Mouse (Mus musculus) CH12.LX (cell line): ENCODE results near the gene Zc3h10. TPM values are rescaled to one million over a fixed set of nuclear protein-coding genes. Genes with fewer than 3 reads are reported as not detected.

ENCODE experiments used
- DNase-seq: peaks from one replicate; pipeline ENCODE4 v3.0.0-alpha.2; 2013; ENCODE audit errors: extremely low read depth
- H3K27ac ChIP-seq: 2 replicates; pipeline ENCODE4 v1.5.1; 2012; ENCODE audit warnings: low read depth, mild to moderate bottlenecking, control low read depth, moderate library complexity; ENCODE audit not compliant: insufficient read depth
- H3K27me3 ChIP-seq: replicated peaks from 2 replicates; pipeline ENCODE3; 2012; ENCODE audit warnings: inconsistent platforms
- H3K36me3 ChIP-seq, 2 experiments: replicated peaks in 1 of 2; 2 replicates each; pipeline versions ENCODE3 to v1.6.1; 2012; ENCODE audit warnings: inconsistent platforms in 1 of 2, low read length in 1 of 2, mild to moderate bottlenecking in 1 of 2, mixed read lengths in 1 of 2, moderate library complexity in 1 of 2; ENCODE audit not compliant: control insufficient read depth in 1 of 2, insufficient read depth in 1 of 2
- H3K4me1 ChIP-seq, 2 experiments: 2 replicates each; pipeline ENCODE4 v1.6.1; 2012; ENCODE audit warnings: inconsistent platforms in 1 of 2, moderate library complexity in 1 of 2; ENCODE audit not compliant: insufficient read depth in 2 of 2, control insufficient read depth in 1 of 2
- H3K4me2 ChIP-seq: 2 replicates; pipeline ENCODE4 v1.6.1; 2012; ENCODE audit warnings: low read depth, mild to moderate bottlenecking, control low read depth; ENCODE audit not compliant: poor library complexity, insufficient read depth, severe bottlenecking
- H3K4me3 ChIP-seq, 3 experiments: fragments of 150-350 bp in 1 of 3; sonication (generic) in 1 of 3; replicated peaks in 1 of 3; 2 replicates each; pipeline versions ENCODE3 to v1.5.1; 2011 to 2012; ENCODE audit warnings: low read depth in 2 of 3, low read length in 2 of 3, mild to moderate bottlenecking in 2 of 3, moderate library complexity in 2 of 3, control low read depth in 1 of 3, improper control_type of control experiment in 1 of 3, inconsistent platforms in 1 of 3, mixed read lengths in 1 of 3; ENCODE audit not compliant: poor library complexity in 1 of 3
- H3K79me2 ChIP-seq: replicated peaks from 2 replicates; pipeline ENCODE4 v1.6.1; 2012; ENCODE audit warnings: mild to moderate bottlenecking, moderate library complexity; ENCODE audit not compliant: control insufficient read depth, poor library complexity, insufficient read depth, severe bottlenecking; ENCODE audit errors: extremely low read depth
- H3K9ac ChIP-seq: 2 replicates; pipeline ENCODE4 v1.6.1; 2012; ENCODE audit warnings: low read depth, mild to moderate bottlenecking, control low read depth, moderate library complexity; ENCODE audit not compliant: insufficient read depth
- H3K9me3 ChIP-seq: replicated peaks from 2 replicates; pipeline ENCODE3; 2012; ENCODE audit warnings: low read length, inconsistent platforms, mixed read lengths
- BHLHE40 ChIP-seq: IDR thresholded peaks from 2 replicates; pipeline ENCODE4 v1.6.1; 2011; ENCODE audit warnings: mild to moderate bottlenecking, low read depth, low read length, improper control_type of control experiment
- CHD1 ChIP-seq: IDR thresholded peaks from 2 replicates; pipeline ENCODE4 v1.6.1; 2012; ENCODE audit warnings: low read depth, low read length, improper control_type of control experiment, inconsistent platforms
- CHD2 ChIP-seq: IDR thresholded peaks from 2 replicates; pipeline ENCODE4 v1.6.1; 2011; ENCODE audit warnings: low read length, improper control_type of control experiment
- CTCF ChIP-seq, 2 experiments: IDR thresholded peaks in 1 of 2; conservative IDR thresholded peaks in 1 of 2; 2 replicates each; pipeline ENCODE4 v1.5.1; 2011 to 2012; ENCODE audit warnings: low read depth in 2 of 2, low read length in 2 of 2, improper control_type of control experiment in 1 of 2, inconsistent platforms in 1 of 2, mild to moderate bottlenecking in 1 of 2, moderate library complexity in 1 of 2
- E2F4 ChIP-seq: IDR thresholded peaks from 2 replicates; pipeline ENCODE4 v1.6.1; 2011; ENCODE audit warnings: low read depth, low read length, improper control_type of control experiment; ENCODE audit not compliant: insufficient replicate concordance
- ELF1 ChIP-seq: IDR thresholded peaks from 2 replicates; pipeline ENCODE4 v1.6.1; 2014; ENCODE audit warnings: low read depth, mild to moderate bottlenecking, inconsistent platforms, low read length, improper control_type of control experiment
- ETS1 ChIP-seq: conservative IDR thresholded peaks from 2 replicates; pipeline ENCODE4 v1.6.1; 2012; ENCODE audit warnings: low read depth, mild to moderate bottlenecking, inconsistent platforms, low read length, improper control_type of control experiment, moderate library complexity
- GABPA ChIP-seq: IDR thresholded peaks from 2 replicates; pipeline ENCODE4 v1.6.1; 2012; ENCODE audit warnings: low read depth, low read length, improper control_type of control experiment, inconsistent platforms; ENCODE audit not compliant: insufficient replicate concordance
- HCFC1 ChIP-seq: IDR thresholded peaks from 2 replicates; pipeline ENCODE4 v1.6.1; 2012; ENCODE audit warnings: low read depth, mild to moderate bottlenecking, inconsistent platforms, low read length, improper control_type of control experiment
- IRF4 ChIP-seq: IDR thresholded peaks from 2 replicates; pipeline ENCODE4 v1.6.1; 2014; ENCODE audit warnings: low read depth, mild to moderate bottlenecking, inconsistent platforms, low read length, improper control_type of control experiment
- JUN ChIP-seq: IDR thresholded peaks from 2 replicates; pipeline ENCODE4 v1.6.1; 2011; ENCODE audit warnings: low read depth, mild to moderate bottlenecking, low read length, improper control_type of control experiment, moderate library complexity; ENCODE audit not compliant: insufficient read depth
- KAT2A ChIP-seq: IDR thresholded peaks from 2 replicates; pipeline ENCODE4 v1.6.1; 2012; ENCODE audit warnings: low read length, improper control_type of control experiment, inconsistent platforms; ENCODE audit not compliant: insufficient replicate concordance
- MAFK ChIP-seq: IDR thresholded peaks from 2 replicates; pipeline ENCODE4 v1.6.1; 2011; ENCODE audit warnings: low read length, improper control_type of control experiment; ENCODE audit not compliant: insufficient replicate concordance
- MAX ChIP-seq: IDR thresholded peaks from 2 replicates; pipeline ENCODE4 v1.6.1; 2011; ENCODE audit warnings: low read length, improper control_type of control experiment
- MAZ ChIP-seq: IDR thresholded peaks from 2 replicates; pipeline ENCODE4 v1.6.1; 2012; ENCODE audit warnings: low read depth, mild to moderate bottlenecking, inconsistent platforms, low read length, improper control_type of control experiment, moderate library complexity
- MEF2A ChIP-seq: IDR thresholded peaks from 2 replicates; pipeline ENCODE4 v1.6.1; 2014; ENCODE audit warnings: low read depth, mild to moderate bottlenecking, inconsistent platforms, low read length, improper control_type of control experiment, borderline replicate concordance
- MXI1 ChIP-seq: IDR thresholded peaks from 2 replicates; pipeline ENCODE4 v1.6.1; 2011; ENCODE audit warnings: mild to moderate bottlenecking, low read depth, low read length, improper control_type of control experiment
- NELFE ChIP-seq: IDR thresholded peaks from 2 replicates; pipeline ENCODE4 v1.6.1; 2011; ENCODE audit warnings: low read depth, low read length, improper control_type of control experiment
- NRF1 ChIP-seq: IDR thresholded peaks from 2 replicates; pipeline ENCODE4 v1.6.1; 2014; ENCODE audit warnings: low read depth, mild to moderate bottlenecking, inconsistent platforms, low read length, improper control_type of control experiment, moderate library complexity
- PAX5 ChIP-seq: IDR thresholded peaks from 2 replicates; pipeline ENCODE4 v1.6.1; 2012; ENCODE audit warnings: low read length, inconsistent platforms, mixed read lengths
- POLR2AphosphoS2 ChIP-seq: IDR thresholded peaks from 2 replicates; pipeline ENCODE4 v1.6.1; 2011; ENCODE audit warnings: low read depth, low read length, improper control_type of control experiment
- RCOR1 ChIP-seq: conservative IDR thresholded peaks from 2 replicates; pipeline ENCODE4 v1.6.1; 2012; ENCODE audit warnings: low read depth, mild to moderate bottlenecking, inconsistent platforms, low read length, improper control_type of control experiment
- TBP ChIP-seq: conservative IDR thresholded peaks from 2 replicates; pipeline ENCODE4 v1.6.1; 2011; ENCODE audit warnings: low read depth, low read length, improper control_type of control experiment
- TCF12 ChIP-seq: IDR thresholded peaks from 2 replicates; pipeline ENCODE4 v1.6.1; 2014; ENCODE audit warnings: low read depth, mild to moderate bottlenecking, inconsistent platforms, low read length, improper control_type of control experiment
- USF1 ChIP-seq: IDR thresholded peaks from 2 replicates; pipeline ENCODE4 v1.6.1; 2014; ENCODE audit warnings: low read depth, mild to moderate bottlenecking, inconsistent platforms, low read length, improper control_type of control experiment
- USF2 ChIP-seq: conservative IDR thresholded peaks from 2 replicates; pipeline ENCODE4 v1.6.1; 2011; ENCODE audit warnings: low read depth, low read length, improper control_type of control experiment
- ZC3H11A ChIP-seq: IDR thresholded peaks from 2 replicates; pipeline ENCODE4 v1.6.1; 2012; ENCODE audit warnings: low read depth, mild to moderate bottlenecking, inconsistent platforms, low read length, improper control_type of control experiment
- ZKSCAN1 ChIP-seq: IDR thresholded peaks from 2 replicates; pipeline ENCODE4 v1.6.1; 2012; ENCODE audit warnings: low read depth, inconsistent platforms, low read length, improper control_type of control experiment, borderline replicate concordance
- ZMIZ1 ChIP-seq: IDR thresholded peaks from 2 replicates; pipeline ENCODE4 v1.6.1; 2012; ENCODE audit warnings: low read depth, mild to moderate bottlenecking, inconsistent platforms, low read length, improper control_type of control experiment
- ZNF384 ChIP-seq: IDR thresholded peaks from 2 replicates; pipeline ENCODE4 v1.6.1; 2012; ENCODE audit warnings: low read depth, low read length, improper control_type of control experiment, inconsistent platforms
- dilution Hi-C: fragments of 300-500 bp; cut with MboI; formaldehyde crosslinking; loops from 2 replicates; pipeline ENCODE4 v1.14.3; 2020; ENCODE audit warnings: low sequenced_read_pairs; ENCODE audit not compliant: extremely low pct_unique_long_range_greater_than_20kb, extremely low pct_ligation_motif_present
- in situ Hi-C: fragments of 300-500 bp; cut with MboI; formaldehyde crosslinking; loops from 3 replicates; pipeline ENCODE4 v1.14.3; 2019; ENCODE audit warnings: low sequenced_read_pairs, low pct_ligation_motif_present, low pct_unique_long_range_greater_than_20kb, mixed read lengths
- polyA plus RNA-seq: library from polyadenylated mRNA; unstranded; fragments of >175 nt; gene quantifications from 2 replicates; pipeline ENCODE4 v1.2.1, GENCODE M21; 2012; ENCODE audit warnings: low read depth; ENCODE audit not compliant: insufficient read length
- total RNA-seq, 2 experiments: library from RNA; depleted of rRNA; stranded (reverse); fragments of 300-350 nt in 1 of 2; fragments of >200 nt in 1 of 2; gene quantifications; 2 replicates each; pipeline ENCODE4 v1.2.3; 2012 to 2014

Gene Zc3h10
- total and polyA plus RNA-seq, 3 experiments, result 14.4 to 19.9 (median 16.2) TPM

GRCm38 (mm10) chr10:128495903-128496302, 51.7 kb downstream of the Zc3h10 start:
- Histone ChIP-seq H3K9ac (no peak overlapping the region), H3K36me3 (peaks cover 14 to 19% of the 10 kb centered on the region in 2 experiments), H3K4me2 (no peak overlapping the region), H3K27ac (no peak overlapping the region), H3K79me2 (peaks cover 20% of the 10 kb centered on the region), H3K4me1 (peaks cover 12 to 43% of the 10 kb centered on the region in 2 experiments; a peak in 3 of 4 replicates), H3K4me3 (no peak overlapping the region), H3K9me3 (no peaks in the 10 kb centered on the region), H3K27me3 (no peaks in the 10 kb centered on the region)
- DNase-seq, result no peak
- dilution Hi-C loops, result no loop called here
- in situ Hi-C loops, result no loop called here
- no peak for TF ChIP-seq KAT2A
- TF ChIP-seq HCFC1, result no peak
- no peak for TF ChIP-seq GABPA
- TF ChIP-seq POLR2AphosphoS2, result no peak
- TF ChIP-seq BHLHE40, result no peak
- TF ChIP-seq MXI1, result no peak
- no peak for TF ChIP-seq NELFE
- no peak for TF ChIP-seq E2F4
- TF ChIP-seq RCOR1, result no peak
- no peak for TF ChIP-seq ZKSCAN1
- no peak for TF ChIP-seq ELF1
- TF ChIP-seq TCF12, result no peak
- TF ChIP-seq MAZ, result no peak

- in situ Hi-C loops (no loop called here), dilution Hi-C loops (no loop called here)
- Histone ChIP-seq H3K4me3 (peak overlapping the region; percentile 73 to 93 (median 76)), H3K4me2 (peak overlapping the region; percentile 95), H3K9ac (peak overlapping the region; percentile 90), H3K9me3 (no peaks in the 10 kb centered on the region), H3K79me2 (peaks cover 20% of the 10 kb centered on the region), H3K27me3 (no peaks in the 10 kb centered on the region), H3K27ac (peak overlapping the region; percentile 51; the same call in 1 of the 2 replicates), H3K36me3 (peaks cover 21 to 25% of the 10 kb centered on the region in 2 experiments)
- peak; percentile 26 for DNase-seq
- no peak for TF ChIP-seq USF2
- TF ChIP-seq ZKSCAN1, result no peak
- no peak for TF ChIP-seq CHD1
- no peak for TF ChIP-seq JUN
- TF ChIP-seq TBP, result no peak
- TF ChIP-seq MEF2A, result 0 out of 2 replicates have a peak, but pooled peaks have one; percentile 20
- no peak for TF ChIP-seq CHD2
- no peak for TF ChIP-seq RCOR1
- TF ChIP-seq NRF1, result no peak
- peak; percentile 88 for TF ChIP-seq ZNF384
- no peak for TF ChIP-seq TCF12
- TF ChIP-seq ZC3H11A, result no peak
- TF ChIP-seq BHLHE40, result no peak
- 0 out of 2 replicates have a peak, but pooled peaks have one; percentile 19 for TF ChIP-seq IRF4
- no peak for TF ChIP-seq ZMIZ1
- TF ChIP-seq MAZ, result 0 out of 2 replicates have a peak, but pooled peaks have one; percentile 24
- no peak for TF ChIP-seq GABPA
- TF ChIP-seq MAX, result no peak
- TF ChIP-seq MAFK, result no peak
- peak; percentile 19 to 24; a peak in 1 of 4 replicates for TF ChIP-seq CTCF (conservative IDR thresholded peaks at IDR 0.05 in 1 of 2, IDR thresholded peaks at IDR 0.05 in 1 of 2; ENCODE audit: low read depth in 2 of 2, low read length in 2 of 2)
- TF ChIP-seq ETS1, result 0 out of 2 replicates have a peak, but pooled peaks have one; percentile 6
- TF ChIP-seq USF1, result no peak
- no peak for TF ChIP-seq PAX5
- TF ChIP-seq, all 38 proteins: peak for 6
- H3K4me1 ChIP-seq, result peaks cover 12 to 43% of the 10 kb centered on the region in 2 experiments; a peak in 3 of 4 replicates
Observed at GRCm38 (mm10) chr10:128495270-128495669, 52.3 kb downstream of the Zc3h10 start.
